Mouse (Mus musculus): ENCODE measurements around the gene Clcnkb. TPM values are rescaled to one million over a fixed set of nuclear protein-coding genes. Genes with fewer than 3 reads are reported as not detected.
A peak's percentile ranks its signal among the peaks of the same experiment; 100 is the strongest.

Clcnkb gene
- polyA plus RNA-seq, 1 experiment from 2014 or later, result 0.15 TPM

- DNase-seq (ENCODE audit: low spot score), result no peak
- Histone ChIP-seq H3K27me3 (replicated peaks; ENCODE audit: low read depth, poor library complexity, severe bottlenecking) (peaks cover 42% of the 10 kb centered on the region), H3K4me1 (peaks cover 24% of the 10 kb centered on the region), H3K27ac (replicated peaks) (no peak overlapping the region), H3K36me3 (replicated peaks) (no peaks in the 10 kb centered on the region), H3K4me3 (no peak overlapping the region), H3K9me3 (no peaks in the 10 kb centered on the region)
- 69% methylated on average over 27 of the region's 27 CpGs for WGBS
Observed at GRCm38 (mm10) chr4:141419398-141420191, 3.8 kb upstream of the Clcnkb start.

- Histone ChIP-seq H3K4me1 (peaks cover 9% of the 10 kb centered on the region; the same call in 1 of the 2 replicates), H3K27ac (replicated peaks) (no peak overlapping the region), H3K36me3 (replicated peaks) (no peaks in the 10 kb centered on the region), H3K4me3 (no peak overlapping the region), H3K27me3 (replicated peaks; ENCODE audit: low read depth, poor library complexity, severe bottlenecking) (peaks cover 33% of the 10 kb centered on the region), H3K9me3 (no peaks in the 10 kb centered on the region)
- 21% methylated on average over 22 of the region's 22 CpGs for WGBS
- no peak for DNase-seq (ENCODE audit: low spot score)
Observed at GRCm38 (mm10) chr4:141411430-141411992, 4.3 kb downstream of the Clcnkb start.

- no peaks in the 10 kb centered on the region for H3K36me3 ChIP-seq (replicated peaks)
- H3K4me1 ChIP-seq, result peaks cover 16% of the 10 kb centered on the region
- DNase-seq (ENCODE audit: low spot score), result no peak
- no peak overlapping the region for H3K4me3 ChIP-seq
- no peak overlapping the region for H3K27ac ChIP-seq (replicated peaks)
- H3K9me3 ChIP-seq, result no peaks in the 10 kb centered on the region
- peaks cover 48% of the 10 kb centered on the region for H3K27me3 ChIP-seq (replicated peaks; ENCODE audit: low read depth, poor library complexity, severe bottlenecking)
- WGBS, result 95% methylated on average over 3 of the region's 3 CpGs
Observed at GRCm38 (mm10) chr4:141408577-141408976, 7.2 kb downstream of the Clcnkb start.

- Histone ChIP-seq H3K4me1 (peaks cover 16% of the 10 kb centered on the region), H3K27me3 (replicated peaks; ENCODE audit: low read depth, poor library complexity, severe bottlenecking) (peaks cover 44% of the 10 kb centered on the region)
- peak; percentile 48 for DNase-seq (ENCODE audit: low spot score)
Observed at GRCm38 (mm10) chr4:141406516-141407299, 9.1 kb downstream of the Clcnkb start.

GRCm38 (mm10) chr4:141405314-141405622 is 10.5 kb downstream of the Clcnkb start:
- 80% methylated on average over 3 of the region's 3 CpGs for WGBS
- H3K4me3 ChIP-seq, result no peak overlapping the region
- H3K36me3 ChIP-seq (replicated peaks), result no peaks in the 10 kb centered on the region
- no peak overlapping the region for H3K27ac ChIP-seq (replicated peaks)
- peaks cover 31% of the 10 kb centered on the region for H3K27me3 ChIP-seq (replicated peaks; ENCODE audit: low read depth, poor library complexity, severe bottlenecking)
- peaks cover 12% of the 10 kb centered on the region for H3K4me1 ChIP-seq
- no peaks in the 10 kb centered on the region for H3K9me3 ChIP-seq
- no peak for DNase-seq (ENCODE audit: low spot score)

More at GRCm38 (mm10) chr4:141406516-141407299, 9.1 kb downstream of the Clcnkb start:
- WGBS, result 49% methylated on average over 14 of the region's 14 CpGs
- H3K9me3 ChIP-seq, result no peaks in the 10 kb centered on the region
- H3K4me3 ChIP-seq, result no peak overlapping the region
- no peaks in the 10 kb centered on the region for H3K36me3 ChIP-seq (replicated peaks)
- no peak overlapping the region for H3K27ac ChIP-seq (replicated peaks)

GRCm38 (mm10) chr4:141404518-141405313 is 11.1 kb downstream of the Clcnkb start:
- H3K27me3 ChIP-seq (replicated peaks; ENCODE audit: low read depth, poor library complexity, severe bottlenecking), result peaks cover 27% of the 10 kb centered on the region
- H3K4me1 ChIP-seq, result peaks cover 12% of the 10 kb centered on the region
- H3K27ac ChIP-seq (replicated peaks), result no peak overlapping the region
- WGBS, result 15% methylated on average over 15 of the region's 15 CpGs
- H3K9me3 ChIP-seq, result no peaks in the 10 kb centered on the region
- no peaks in the 10 kb centered on the region for H3K36me3 ChIP-seq (replicated peaks)
- H3K4me3 ChIP-seq, result peak overlapping the region; percentile 38; the same call in 1 of the 2 replicates
- peak; percentile 89 for DNase-seq (ENCODE audit: low spot score)

GRCm38 (mm10) chr4:141400171-141400570 is 15.6 kb downstream of the Clcnkb start:
- Histone ChIP-seq H3K36me3 (replicated peaks) (no peaks in the 10 kb centered on the region), H3K4me3 (no peak overlapping the region)
- 84% methylated on average over 15 of the region's 15 CpGs for WGBS

GRCm38 (mm10) chr4:141398545-141398944 is 17.3 kb downstream of the Clcnkb start, which contains the start of gene Clcnka:
Gene Clcnka (minus strand): TSS chr4:141398724.
- Histone ChIP-seq H3K27me3 (replicated peaks; ENCODE audit: low read depth, poor library complexity, severe bottlenecking) (peaks cover 53% of the 10 kb centered on the region), H3K4me1 (peaks cover 15% of the 10 kb centered on the region), H3K27ac (replicated peaks) (no peak within 1 kb of the TSS), H3K9me3 (no peaks in the 10 kb centered on the region), H3K4me3 (no peak within 1 kb of the TSS), H3K36me3 (replicated peaks) (no peaks in the 10 kb centered on the region)
- WGBS, result 60% methylated on average over 12 of the region's 12 CpGs
- no peak for DNase-seq (ENCODE audit: low spot score)

More at GRCm38 (mm10) chr4:141400171-141400570, 15.6 kb downstream of the Clcnkb start:
- Histone ChIP-seq H3K27me3 (replicated peaks; ENCODE audit: low read depth, poor library complexity, severe bottlenecking) (peaks cover 46% of the 10 kb centered on the region), H3K4me1 (peaks cover 13% of the 10 kb centered on the region), H3K27ac (replicated peaks) (no peak overlapping the region), H3K9me3 (no peaks in the 10 kb centered on the region)
- no peak for DNase-seq (ENCODE audit: low spot score)

- peaks cover 15% of the 10 kb centered on the region for H3K4me1 ChIP-seq
- DNase-seq (ENCODE audit: low spot score), result no peak
- 78% methylated on average over 12 of the region's 12 CpGs for WGBS
- H3K27me3 ChIP-seq (replicated peaks; ENCODE audit: low read depth, poor library complexity, severe bottlenecking), result peaks cover 51% of the 10 kb centered on the region
- H3K4me3 ChIP-seq, result no peak overlapping the region
- H3K27ac ChIP-seq (replicated peaks), result no peak overlapping the region
- no peaks in the 10 kb centered on the region for H3K36me3 ChIP-seq (replicated peaks)
- H3K9me3 ChIP-seq, result no peaks in the 10 kb centered on the region
Observed at GRCm38 (mm10) chr4:141397861-141398260, 18.0 kb downstream of the Clcnkb start.

GRCm38 (mm10) chr4:141394751-141395150 is 21.1 kb downstream of the Clcnkb start:
- no peak for DNase-seq (ENCODE audit: low spot score)
- Histone ChIP-seq H3K27me3 (replicated peaks; ENCODE audit: low read depth, poor library complexity, severe bottlenecking) (peaks cover 57% of the 10 kb centered on the region), H3K36me3 (replicated peaks) (no peaks in the 10 kb centered on the region), H3K27ac (replicated peaks) (no peak overlapping the region), H3K4me1 (peaks cover 21% of the 10 kb centered on the region), H3K4me3 (peak overlapping the region; percentile 32), H3K9me3 (no peaks in the 10 kb centered on the region)
- 15% methylated on average over 16 of the region's 16 CpGs for WGBS

- H3K27me3 ChIP-seq (replicated peaks; ENCODE audit: low read depth, poor library complexity, severe bottlenecking), result peaks cover 34% of the 10 kb centered on the region
- H3K9me3 ChIP-seq, result no peaks in the 10 kb centered on the region
- no peaks in the 10 kb centered on the region for H3K36me3 ChIP-seq (replicated peaks)
- H3K4me1 ChIP-seq, result peaks cover 31% of the 10 kb centered on the region
- H3K27ac ChIP-seq (replicated peaks), result no peak overlapping the region
- 83% methylated on average over 12 of the region's 12 CpGs for WGBS
- no peak overlapping the region for H3K4me3 ChIP-seq
- DNase-seq (ENCODE audit: low spot score), result no peak
Observed at GRCm38 (mm10) chr4:141391293-141391692, 24.5 kb downstream of the Clcnkb start.

Data from embryonic facial prominence, embryonic 10.5 days (tissue).